Mouse (Mus musculus) olfactory bulb, adult 2 months (tissue): ENCODE measurements at regions not wholly inside any gene's neighbourhood (a gene's known extent, or its start where the extent isn't known, plus 50 kb on each side); places are given as distances from the start of the nearest gene placed in this dataset.

Experiments used
- H3K27ac ChIP-seq: fragments of 200-500 bp; 2 replicates; pipeline ENCODE4 v1.5.1; 2012; ENCODE audit warnings: low read depth, low read length; ENCODE audit not compliant: insufficient read depth
- H3K4me1 ChIP-seq: fragments of 200-500 bp; 2 replicates; pipeline ENCODE4 v1.6.1; 2012; ENCODE audit warnings: low read length; ENCODE audit not compliant: control insufficient read depth, insufficient read depth
- H3K4me3 ChIP-seq: fragments of 200-500 bp; 2 replicates; pipeline ENCODE4 v1.5.1; 2012; ENCODE audit warnings: mild to moderate bottlenecking, low read depth, low read length, moderate library complexity; ENCODE audit not compliant: insufficient read depth
- CTCF ChIP-seq: fragments of 200-500 bp; IDR thresholded peaks from 2 replicates; pipeline ENCODE4 v1.5.1; 2012; ENCODE audit warnings: low read depth, mild to moderate bottlenecking, low read length, moderate library complexity; ENCODE audit not compliant: insufficient read depth
- POLR2A ChIP-seq: fragments of 200-500 bp; IDR thresholded peaks from 2 replicates; pipeline ENCODE4 v1.6.1; 2012; ENCODE audit warnings: mild to moderate bottlenecking, low read depth, low read length, moderate library complexity; ENCODE audit not compliant: insufficient read depth
- WGBS: fragments of 180-500 bp; shearing (Covaris S2); methylation state at CpG from one replicate; pipeline ENCODE4 v1.1.7; 2018; 5-methylcytosine and 5-hydroxymethylcytosine counted together

DNA sequence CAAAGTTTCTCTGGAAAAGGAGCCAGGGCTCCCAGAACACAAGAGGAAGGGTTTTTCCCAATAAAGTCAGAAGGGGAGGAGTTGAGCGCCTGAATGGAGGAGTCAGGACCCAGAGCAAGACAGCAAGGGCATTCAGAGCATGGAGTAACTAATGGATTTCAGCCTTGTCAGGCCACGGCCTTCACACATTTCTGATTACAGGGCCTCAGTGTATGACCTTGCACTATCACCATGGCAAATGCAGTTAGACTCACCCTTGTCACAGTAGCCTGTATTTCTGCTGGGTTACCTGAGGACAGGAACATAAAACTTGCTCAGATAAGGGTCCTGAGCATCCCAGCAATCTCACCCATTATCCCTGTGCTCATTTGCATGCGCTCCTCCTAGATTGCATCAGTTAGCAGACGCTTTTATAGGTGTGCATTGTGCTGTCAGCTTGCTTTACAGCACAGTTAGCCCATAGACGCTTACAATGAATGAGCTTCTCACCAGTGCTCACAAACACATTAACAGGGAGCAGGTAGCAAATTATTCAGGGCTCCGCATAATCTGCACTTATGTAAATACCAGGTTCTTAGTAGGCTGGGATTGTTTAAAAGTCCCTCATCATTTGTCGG is 547.4 kb downstream of the Insc start:
- WGBS = 90% methylated on average over 7 of the region's 7 CpGs
- Histone ChIP-seq H3K27ac (no peak overlapping the region), H3K4me3 (no peak overlapping the region), H3K4me1 (peaks cover 5% of the 10 kb centered on the region; the same call in 1 of the 2 replicates)
- TF ChIP-seq CTCF = no peak
- no peak for TF ChIP-seq POLR2A

DNA sequence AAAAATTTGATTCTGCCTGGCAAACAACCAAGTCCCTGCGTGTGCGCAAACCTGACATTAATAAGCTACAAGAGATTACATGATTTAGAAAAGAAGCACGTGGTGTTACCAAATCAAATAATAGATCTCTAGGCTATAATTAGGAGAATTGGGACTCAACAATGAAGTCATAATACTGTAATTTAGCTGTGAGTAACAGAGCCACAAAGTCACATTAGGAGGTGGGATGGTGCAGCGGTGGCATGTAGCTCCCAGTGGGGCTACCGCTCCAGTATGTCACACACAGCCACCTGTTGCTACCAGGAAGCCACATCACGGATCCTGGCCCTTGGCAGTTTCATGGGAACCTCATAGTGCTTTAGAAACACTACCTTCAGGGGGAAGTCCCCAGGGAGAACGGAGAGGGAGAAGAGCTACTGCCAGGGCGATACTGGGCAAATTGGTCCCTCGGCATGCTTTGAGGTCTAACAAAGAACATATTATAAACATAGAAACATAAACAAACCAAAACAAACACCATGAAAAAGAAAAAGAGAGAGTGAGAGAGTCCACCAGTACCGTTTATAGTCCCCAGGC is 551.2 kb downstream of the Insc start:
- Histone ChIP-seq H3K4me1 (peaks cover 5% of the 10 kb centered on the region; the same call in 1 of the 2 replicates), H3K4me3 (no peak overlapping the region), H3K27ac (no peak overlapping the region)
- no peak for TF ChIP-seq CTCF
- no peak for TF ChIP-seq POLR2A
- WGBS = 20% methylated on average over 10 of the region's 10 CpGs

DNA sequence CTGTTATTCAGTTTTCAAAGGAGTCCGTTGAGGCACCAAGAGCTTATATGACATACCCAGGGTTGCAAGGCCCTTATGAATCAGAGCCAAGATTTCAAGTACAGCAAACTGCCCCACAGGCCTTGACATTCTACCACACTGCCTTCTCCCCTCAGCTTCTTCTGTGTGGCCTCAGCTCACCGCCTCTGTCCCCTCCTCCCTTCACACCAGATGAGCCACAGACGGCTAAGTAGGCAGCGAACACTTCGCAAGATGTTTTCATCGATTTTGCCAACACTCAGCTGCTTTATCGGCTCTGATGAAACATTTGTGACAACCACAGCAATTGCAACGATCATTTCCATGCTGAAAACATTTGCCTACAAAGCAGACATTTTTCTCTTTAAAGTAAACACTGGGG is 556.7 kb downstream of the Insc start:
- H3K27ac ChIP-seq = no peak overlapping the region
- no peak for TF ChIP-seq POLR2A
- H3K4me1 ChIP-seq = peaks cover 2% of the 10 kb centered on the region; the same call in 1 of the 2 replicates
- no peak overlapping the region for H3K4me3 ChIP-seq
- 87% methylated on average over 8 of the region's 8 CpGs for WGBS

DNA sequence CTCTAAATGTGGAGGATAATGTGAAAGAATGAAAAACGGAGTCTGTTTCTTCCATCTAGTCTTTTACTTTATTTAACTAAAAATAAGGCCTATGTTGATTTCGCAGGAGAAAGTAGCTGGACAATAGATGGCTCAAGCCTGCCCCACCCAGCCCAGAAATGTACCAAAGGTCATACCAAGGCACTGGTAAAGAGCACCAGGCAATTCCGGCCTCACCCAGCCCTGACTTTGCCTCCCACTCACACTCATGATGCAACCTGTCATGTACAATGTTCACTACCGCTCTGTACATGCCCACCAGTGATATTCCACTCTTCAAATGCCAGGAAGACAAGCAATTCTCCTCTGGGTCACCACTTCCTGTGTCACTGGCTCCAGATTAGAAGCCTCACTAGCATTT is 564.9 kb downstream of the Insc start:
- TF ChIP-seq CTCF = no peak
- no peak for TF ChIP-seq POLR2A
- WGBS = 95% methylated on average over 4 of the region's 4 CpGs
- 0 out of 2 replicates have a peak, but pooled peaks cover under 1% of the 10 kb centered on the region for H3K4me1 ChIP-seq
- no peak overlapping the region for H3K27ac ChIP-seq
- no peak overlapping the region for H3K4me3 ChIP-seq

DNA sequence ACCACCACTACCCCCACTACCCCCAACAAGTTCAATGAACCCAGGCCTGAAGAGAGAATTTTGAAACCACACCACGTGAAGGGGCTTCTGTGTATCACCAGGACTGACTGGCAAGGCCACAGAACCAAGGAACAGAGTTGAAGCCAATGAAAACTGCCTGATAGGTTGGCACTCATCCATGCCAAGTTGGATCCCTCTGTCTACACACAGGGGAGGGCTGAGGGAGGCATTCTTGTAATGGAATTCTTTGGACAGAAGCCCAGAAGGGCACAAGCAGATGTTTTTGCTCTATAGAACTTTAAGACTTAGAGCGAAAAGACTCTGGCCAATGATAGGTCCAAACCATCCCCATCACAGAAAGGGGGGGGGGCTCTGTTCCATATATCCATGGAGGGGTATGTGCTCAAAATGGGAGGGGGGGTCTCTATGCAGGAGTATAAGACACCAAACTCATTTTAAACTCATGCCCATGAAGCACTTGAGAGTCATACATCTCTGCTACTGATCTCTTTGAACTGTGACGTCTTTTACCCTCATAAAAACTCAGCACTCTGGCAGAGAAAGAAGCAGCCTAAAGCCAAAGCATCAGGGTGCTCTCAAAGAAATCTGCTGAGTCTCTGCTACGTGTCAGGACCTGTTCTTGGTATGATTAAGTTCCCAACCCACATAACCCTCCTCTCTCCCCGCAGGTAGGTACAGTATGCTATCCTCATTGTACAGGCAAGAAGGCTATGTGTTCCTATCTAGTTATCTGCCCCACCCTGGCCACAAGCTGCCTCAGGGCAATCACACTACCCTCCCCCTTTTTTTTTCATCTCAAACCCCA is 567.1 kb downstream of the Insc start:
- Histone ChIP-seq H3K4me1 (0 out of 2 replicates have a peak, but pooled peaks cover 2% of the 10 kb centered on the region), H3K4me3 (no peak overlapping the region), H3K27ac (no peak overlapping the region)
- WGBS = 61% methylated on average over 5 of the region's 5 CpGs
- TF ChIP-seq POLR2A (no peak), CTCF (no peak)

DNA sequence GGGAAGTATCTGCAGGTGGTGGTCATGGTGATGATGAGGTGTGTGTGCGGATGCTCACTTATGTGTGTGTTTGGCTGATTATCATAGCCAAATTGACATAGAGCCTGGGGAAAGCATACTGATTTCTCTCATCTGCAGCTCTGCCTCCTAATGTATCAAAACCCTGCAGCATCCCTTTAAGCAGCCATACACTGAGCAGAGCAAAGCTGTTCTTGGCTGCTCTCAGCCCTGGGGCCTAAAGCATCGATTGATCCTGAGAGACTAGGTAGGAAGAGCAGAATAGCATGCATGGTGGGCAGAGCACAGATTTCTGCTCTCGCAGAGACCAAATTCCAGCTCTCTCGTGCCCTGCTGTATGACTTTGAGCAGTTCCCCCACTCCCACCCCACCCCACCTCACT is 576.0 kb downstream of the Insc start:
- no peak overlapping the region for H3K27ac ChIP-seq

DNA sequence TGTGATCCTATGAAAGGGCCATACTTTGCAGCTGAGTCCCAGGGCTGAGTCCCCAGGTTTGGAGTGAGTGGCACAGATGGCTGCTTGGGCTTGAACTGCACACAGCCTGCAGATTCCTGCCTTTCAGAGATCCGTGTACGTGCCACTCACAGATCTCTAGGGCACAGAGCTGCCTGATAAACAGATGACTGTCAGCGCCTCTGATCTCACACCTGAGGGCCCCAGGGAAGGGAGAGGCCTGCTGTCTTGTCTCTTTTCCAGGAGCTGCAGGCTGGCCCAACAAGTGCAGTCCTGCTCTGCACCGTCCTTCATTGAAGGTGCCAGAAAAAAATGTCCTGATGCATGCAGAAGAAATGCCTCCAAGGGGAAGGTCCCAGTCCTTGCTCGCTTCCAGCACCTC is 579.5 kb downstream of the Insc start:
- Histone ChIP-seq H3K4me1 (no peaks in the 10 kb centered on the region), H3K4me3 (no peak overlapping the region), H3K27ac (no peak overlapping the region)
- WGBS = 91% methylated on average over 5 of the region's 5 CpGs
- no peak for TF ChIP-seq POLR2A
- no peak for TF ChIP-seq CTCF

More for the DNA sequence above, 576.0 kb downstream of the Insc start:
- 88% methylated on average over 4 of the region's 4 CpGs for WGBS
- Histone ChIP-seq H3K4me3 (no peak overlapping the region), H3K4me1 (no peaks in the 10 kb centered on the region)
- TF ChIP-seq CTCF (no peak), POLR2A (no peak)

DNA sequence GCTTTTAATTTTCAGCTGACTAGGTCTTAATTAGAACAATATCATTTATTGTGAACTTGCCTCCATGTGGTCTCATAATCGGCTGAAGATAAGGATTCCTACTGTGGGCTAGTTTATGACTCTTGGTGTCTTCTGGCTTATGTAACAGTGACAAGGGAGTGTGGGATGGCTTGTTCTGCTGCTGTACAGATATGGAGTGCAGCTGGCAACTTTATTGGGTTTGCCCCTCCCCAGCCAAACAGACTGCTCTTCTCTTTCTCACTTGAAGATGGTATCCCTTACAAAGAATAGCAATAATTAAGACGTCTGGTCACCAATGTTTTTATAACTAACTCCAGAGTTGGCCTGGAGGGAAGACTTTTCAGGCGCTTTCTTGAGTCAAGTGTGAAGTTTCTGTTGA is 584.8 kb downstream of the Insc start:
- no peak overlapping the region for H3K27ac ChIP-seq
- no peak overlapping the region for H3K4me3 ChIP-seq
- H3K4me1 ChIP-seq = no peaks in the 10 kb centered on the region
- 82% methylated on average over 3 of the region's 3 CpGs for WGBS
- no peak for TF ChIP-seq CTCF
- no peak for TF ChIP-seq POLR2A

DNA sequence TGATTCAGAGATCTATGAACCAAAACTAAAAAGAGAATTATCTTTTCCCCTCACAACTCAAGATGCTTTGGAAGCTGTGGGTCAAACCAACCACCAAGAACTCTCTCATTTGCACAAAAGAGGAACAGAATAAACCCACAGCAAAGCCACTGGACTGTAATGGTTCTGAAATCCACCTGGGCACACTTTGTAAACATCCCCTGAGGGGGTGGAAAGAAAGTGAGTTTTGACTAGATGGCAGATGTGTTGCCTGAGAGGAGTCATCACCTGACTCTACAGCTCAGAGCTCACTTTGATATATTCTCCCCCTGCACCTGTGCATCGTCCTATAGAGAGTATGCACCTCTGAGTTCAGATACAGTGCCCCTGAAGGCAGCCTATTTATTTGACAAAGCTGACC is 588.2 kb downstream of the Insc start:
- no peak for TF ChIP-seq CTCF
- TF ChIP-seq POLR2A = no peak
- WGBS = 94% methylated on average over 1 of the region's 1 CpGs
- no peak overlapping the region for H3K4me3 ChIP-seq
- no peaks in the 10 kb centered on the region for H3K4me1 ChIP-seq
- no peak overlapping the region for H3K27ac ChIP-seq
